In the genomic region with DNA sequence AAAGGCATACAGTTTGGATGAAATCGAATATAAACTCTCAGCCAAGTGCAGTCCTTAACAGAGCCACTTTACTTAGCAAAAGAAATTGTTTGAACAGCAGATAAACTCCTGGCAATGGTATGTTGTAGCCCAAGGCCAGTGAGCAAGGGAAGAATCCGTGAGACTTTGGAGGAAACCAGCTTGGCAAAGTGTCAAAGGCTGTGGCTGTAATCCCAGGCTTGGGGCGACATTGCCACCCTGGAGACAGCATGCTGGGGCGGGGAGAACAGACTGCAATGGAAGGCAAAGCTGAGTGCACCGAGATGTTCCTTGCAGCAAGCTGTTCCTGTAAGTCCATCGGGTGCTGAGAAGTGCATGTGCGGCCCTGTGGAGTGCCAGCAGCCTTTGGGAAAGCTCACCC, we compare ENCODE assay signal across 11 mouse cellular contexts.
A peak's percentile ranks its signal among the peaks of the same experiment; 100 is the strongest.
DNase-seq lines count a peak whose midpoint lies in the region; ATAC-seq and TF ChIP-seq lines count a peak whose summit lies in the region.
"Had no signal": no experiment of that assay in that cellular context is flagged by ENCODE, and none has a peak within 500 bp of the region (broad histone marks: within the 10 kb centered on the region; RNA-seq: fewer than 3 reads in every experiment).

No protein-coding gene starts in this region.

- no peak for TF ChIP-seq CTCF in lung, embryonic 14.5 days (IDR thresholded peaks at IDR 0.05; ENCODE audit: low read depth)

- H3K4me3 ChIP-seq in heart, embryonic 10.5 days, result no peak overlapping the region
- no peak overlapping the region for H3K4me3 ChIP-seq in lung, embryonic 14.5 days (ENCODE audit: low read depth, low read length)
- H3K4me3 ChIP-seq: erythroblast, embryonic 14.5 days; hindbrain, embryonic 10.5 days had no signal

- H3K27ac ChIP-seq in heart, embryonic 10.5 days, result no peak overlapping the region
- peak overlapping the region; percentile 55; the same call in 1 of the 2 replicates for H3K27ac ChIP-seq in lung, embryonic 14.5 days (ENCODE audit: low read depth)
- H3K27ac ChIP-seq: hindbrain, embryonic 10.5 days had no signal

- intact Hi-C loops in heart, postnatal 10 days (cut with DNase I), result no loop called here

- H3K36me3 ChIP-seq in heart, embryonic 10.5 days, result no peaks in the 10 kb centered on the region
- no peaks in the 10 kb centered on the region for H3K36me3 ChIP-seq in lung, embryonic 14.5 days (ENCODE audit: insufficient read depth)
- H3K36me3 ChIP-seq: G1E; hindbrain, embryonic 10.5 days had no signal

- H3K4me1 ChIP-seq in heart, embryonic 10.5 days, result peaks cover 11% of the 10 kb centered on the region
- 0 out of 2 replicates have a peak, but pooled peaks cover 10% of the 10 kb centered on the region for H3K4me1 ChIP-seq in lung, embryonic 14.5 days (ENCODE audit: insufficient read depth)

- ATAC-seq in lung, embryonic 14.5 days (ENCODE audit: insufficient read depth), result peak; percentile 64; the same call in 1 of the 2 replicates

- no peak overlapping the region for H3K9ac ChIP-seq in lung, embryonic 14.5 days

- no peaks in the 10 kb centered on the region for H3K9me3 ChIP-seq in heart, embryonic 10.5 days
- no peaks in the 10 kb centered on the region for H3K9me3 ChIP-seq in lung, embryonic 14.5 days (ENCODE audit: low read depth, low read length)
- H3K9me3 ChIP-seq: hindbrain, embryonic 10.5 days had no signal

- peak; percentile 23 to 30 for DNase-seq in heart, postnatal 10 days
- DNase-seq in heart, embryonic 10.5 days (ENCODE audit: low spot score), result no peak
- DNase-seq in adipocyte (ENCODE audit: low spot score), result peak; percentile 58
- peak; percentile 75 for DNase-seq in adrenal gland, postnatal 10 days
- peak; percentile 77 for DNase-seq in lung, embryonic 14.5 days
- no peak for DNase-seq in c-Kit-positive CD71-positive TER-119-positive erythroid progenitor cells, embryonic 14.5 days (ENCODE audit: low spot score)
- no peak for DNase-seq in embryo, embryonic 10.5 days (ENCODE audit: low spot score)
- DNase-seq: thymus, postnatal 25 days had no signal

- H3K4me2 ChIP-seq in lung, embryonic 14.5 days, result no peak overlapping the region

- 68% methylated on average over 7 of the region's 7 CpGs for WGBS in heart, embryonic 10.5 days
- WGBS in lung, embryonic 14.5 days, result 36% methylated on average over 7 of the region's 7 CpGs

- H3K27me3 ChIP-seq in heart, embryonic 10.5 days (ENCODE audit: insufficient read depth, poor library complexity, severe bottlenecking), result peaks cover 47% of the 10 kb centered on the region
- H3K27me3 ChIP-seq in lung, embryonic 14.5 days (ENCODE audit: insufficient read depth, low read length), result peaks cover 11% of the 10 kb centered on the region

Comparison
In these comparisons a context has a peak if more than half of its experiments do, and no peak if none do; other contexts are left out.
1. DNase-seq: peak in heart, postnatal 10 days (2 of 2), adipocyte (single experiment), adrenal gland, postnatal 10 days (single experiment) and lung, embryonic 14.5 days (single experiment); none in heart, embryonic 10.5 days (single experiment), c-Kit-positive CD71-positive TER-119-positive erythroid progenitor cells, embryonic 14.5 days (single experiment) and embryo, embryonic 10.5 days (single experiment).